Mouse (Mus musculus) spleen, postnatal 10 days (tissue): ENCODE measurements around the gene Zfp354b.

Experiments used
- DNase-seq, 2 experiments: peaks; one replicate each; pipeline ENCODE4 v3.0.0; 2021 to 2022; ENCODE audit warnings: low spot score in 2 of 2

Zfp354b gene

GRCm38 (mm10) chr11:50931451-50931866, at the start of gene Zfp354b:
TSS of gene Zfp354b (minus strand) at chr11:50931633.
- peak; percentile 7 to 63 for DNase-seq

- DNase-seq, result no peak
Observed at GRCm38 (mm10) chr11:50977216-50977615, 45.8 kb upstream of the Zfp354b start.

GRCm38 (mm10) chr11:50966230-50966629, 34.8 kb upstream of the Zfp354b start, which contains the start of gene Olfr1378:
TSS of gene Olfr1378 (plus strand) at chr11:50966530.
- no peak for DNase-seq

GRCm38 (mm10) chr11:50964886-50965285, 33.5 kb upstream of the Zfp354b start:
- no peak for DNase-seq

GRCm38 (mm10) chr11:50953665-50954064, 22.2 kb upstream of the Zfp354b start, which contains the start of gene Prop1:
TSS of gene Prop1 (minus strand) at chr11:50953765.
- no peak for DNase-seq

GRCm38 (mm10) chr11:50952290-50952689, 20.9 kb upstream of the Zfp354b start:
- DNase-seq, result no peak

- DNase-seq, result no peak
Observed at GRCm38 (mm10) chr11:50943506-50943905, 12.1 kb upstream of the Zfp354b start, which contains the start of gene 4933414I15Rik. TSS of gene 4933414I15Rik (minus strand) at chr11:50943765.

- no peak for DNase-seq
Observed at GRCm38 (mm10) chr11:50942386-50942785, 11.0 kb upstream of the Zfp354b start.

- no peak for DNase-seq
Observed at GRCm38 (mm10) chr11:50939621-50940366, 8.4 kb upstream of the Zfp354b start.

- no peak for DNase-seq
Observed at GRCm38 (mm10) chr11:50938435-50938834, 7.0 kb upstream of the Zfp354b start.

GRCm38 (mm10) chr11:50932040-50932439, 607 bp upstream of the Zfp354b start:
- no peak for DNase-seq

- no peak for DNase-seq
Observed at GRCm38 (mm10) chr11:50931021-50931420, 412 bp downstream of the Zfp354b start.

GRCm38 (mm10) chr11:50930469-50931014, 891 bp downstream of the Zfp354b start:
- DNase-seq, result no peak

- DNase-seq, result peak; percentile 41 to 85
Observed at GRCm38 (mm10) chr11:50915671-50916320, 15.6 kb downstream of the Zfp354b start, which contains the start of gene Zfp2. TSS of gene Zfp2 (minus strand) at chr11:50916165.

GRCm38 (mm10) chr11:50914461-50914860, 17.0 kb downstream of the Zfp354b start:
- no peak for DNase-seq

- DNase-seq, result no peak
Observed at GRCm38 (mm10) chr11:50913301-50913700, 18.1 kb downstream of the Zfp354b start.

- no peak for DNase-seq
Observed at GRCm38 (mm10) chr11:50908136-50908535, 23.3 kb downstream of the Zfp354b start.

- no peak for DNase-seq
Observed at GRCm38 (mm10) chr11:50897359-50897758, 34.1 kb downstream of the Zfp354b start.

- peak in 1 of 2 experiments; percentile 41 for DNase-seq
Observed at GRCm38 (mm10) chr11:50892441-50892840, 39.0 kb downstream of the Zfp354b start.

GRCm38 (mm10) chr11:50887390-50888128, 43.9 kb downstream of the Zfp354b start, which contains the start of gene Zfp454:
TSS of gene Zfp454 (minus strand) at chr11:50887651.
- peak in 1 of 2 experiments; percentile 43 for DNase-seq

- no peak for DNase-seq
Observed at GRCm38 (mm10) chr11:50886933-50887293, 44.5 kb downstream of the Zfp354b start.
